Mouse (Mus musculus): ENCODE measurements around the gene Slc16a3.

Gene Slc16a3

DNA sequence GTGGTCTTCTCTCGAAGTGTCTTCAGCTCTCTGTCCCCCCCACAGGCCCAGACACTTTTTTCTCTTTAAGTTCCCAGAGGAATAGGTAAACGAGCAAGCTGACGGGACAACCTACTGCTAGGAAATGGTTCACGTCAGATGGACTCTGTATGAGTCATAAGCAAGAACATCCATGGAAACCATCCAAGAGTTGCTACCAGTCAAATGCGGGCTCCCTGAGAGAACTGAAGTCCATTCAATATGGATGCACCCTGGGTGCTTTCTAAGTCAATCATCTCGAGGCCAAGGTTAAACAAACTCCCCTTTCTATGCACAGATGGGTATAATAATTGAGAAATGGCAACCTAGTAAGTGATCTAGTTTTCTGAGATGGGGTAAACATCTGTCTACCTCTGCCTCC, 25.0 kb downstream of the Slc16a3 start:
- DNase-seq (ENCODE audit: low read depth, low spot score) = no peak

DNA sequence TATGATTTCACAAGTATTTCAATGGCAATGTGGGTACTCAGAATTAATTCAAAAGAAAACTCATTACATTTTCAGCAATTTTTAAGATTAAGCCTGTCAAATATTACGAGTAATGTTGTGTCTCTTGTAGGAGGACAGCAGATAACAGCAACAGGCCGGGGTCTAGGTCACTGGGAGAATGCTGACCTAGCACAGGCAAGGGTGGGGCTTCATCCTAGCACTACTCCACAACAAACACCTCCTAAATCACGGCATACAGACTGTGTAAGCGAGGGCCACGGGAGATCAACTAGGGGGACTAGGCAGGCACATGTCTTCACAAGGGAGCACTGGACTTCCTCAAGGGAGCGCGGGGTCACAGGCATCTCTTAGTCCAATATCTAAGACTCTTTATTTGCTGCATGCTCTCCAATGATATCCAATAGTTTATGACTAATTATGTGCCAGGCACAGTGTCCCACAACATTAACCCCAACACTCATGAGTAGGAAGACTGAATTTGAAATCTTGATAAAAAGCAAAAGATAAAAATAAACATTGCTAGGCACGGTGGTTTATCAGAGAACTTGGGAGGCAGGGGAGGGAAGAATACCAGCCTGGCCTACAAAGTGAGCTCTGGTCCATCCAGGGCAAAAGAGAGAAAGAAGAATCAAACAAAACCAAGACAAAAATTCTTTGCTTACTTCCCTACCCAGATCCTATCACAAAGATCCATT, 31.6 kb downstream of the Slc16a3 start:
- DNase-seq (ENCODE audit: low read depth, low spot score) = no peak

DNA sequence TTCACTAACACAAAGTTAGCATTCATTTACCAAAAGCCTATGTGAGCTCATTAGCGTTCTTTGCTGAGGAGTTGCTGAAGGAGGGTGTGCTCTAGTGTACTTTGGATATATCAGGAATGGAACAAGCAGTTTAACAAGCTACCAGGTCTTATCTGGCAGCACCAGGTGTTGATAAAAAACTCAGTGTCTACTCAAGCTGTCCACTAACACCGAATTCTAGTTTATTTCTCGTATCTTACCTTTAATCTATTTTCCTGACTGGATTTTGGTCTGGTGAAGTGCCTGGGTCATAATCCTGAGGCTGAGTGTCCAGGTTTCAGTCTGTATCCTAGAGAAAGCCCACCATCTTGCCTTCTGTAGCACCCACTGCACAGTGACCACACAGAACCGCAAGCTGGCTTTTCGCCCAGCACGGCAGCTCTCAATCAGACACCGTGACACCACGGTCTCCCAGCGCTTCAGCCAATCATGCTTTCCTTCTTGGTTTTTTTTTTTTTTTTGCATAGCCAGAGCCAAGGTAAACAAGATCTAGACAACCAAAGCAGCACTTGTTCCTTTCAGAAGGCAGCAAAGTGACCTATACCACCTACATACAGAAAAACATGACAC, 32.3 kb downstream of the Slc16a3 start:
- no peak for DNase-seq (ENCODE audit: low read depth, low spot score)

DNA sequence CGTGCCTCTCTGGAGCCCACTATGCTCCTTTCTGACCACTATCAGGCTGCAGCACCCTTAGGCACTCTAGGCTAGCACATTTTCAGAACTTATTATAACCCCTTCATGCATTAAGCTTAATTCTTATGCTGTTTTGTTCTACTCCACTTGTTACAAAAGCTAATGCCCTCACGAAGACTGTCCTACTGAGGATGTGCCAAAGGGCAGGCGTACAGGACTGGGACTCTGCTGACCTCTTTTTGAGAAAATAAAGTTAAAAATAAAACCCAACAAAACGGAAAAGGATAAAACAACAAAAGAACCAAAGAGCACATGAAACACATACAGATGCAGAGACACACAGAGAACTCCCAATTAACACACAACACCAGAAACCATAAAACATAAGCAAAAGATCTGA, 33.4 kb downstream of the Slc16a3 start:
- DNase-seq (ENCODE audit: low read depth, low spot score) = no peak

DNA sequence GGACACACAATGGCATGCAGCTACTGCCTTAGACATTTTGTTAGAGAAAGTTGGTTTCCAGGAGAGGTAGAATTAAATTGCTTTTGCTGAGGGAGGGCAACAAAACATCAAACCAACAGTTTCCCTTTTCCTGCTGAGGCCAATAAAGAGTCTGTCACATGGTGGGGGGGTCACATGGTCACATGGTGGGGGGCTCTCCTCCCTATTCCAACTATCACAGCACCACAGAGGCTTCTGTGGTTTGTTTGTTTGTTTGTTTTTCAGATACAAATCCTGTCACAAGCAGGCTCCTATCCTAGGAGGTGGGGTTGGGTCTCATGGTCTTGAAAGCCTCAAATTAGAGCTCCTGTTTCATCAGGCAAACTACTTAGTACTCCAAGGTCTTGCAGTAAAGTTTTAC, 34.2 kb downstream of the Slc16a3 start:
- DNase-seq (ENCODE audit: low read depth, low spot score) = no peak

DNA sequence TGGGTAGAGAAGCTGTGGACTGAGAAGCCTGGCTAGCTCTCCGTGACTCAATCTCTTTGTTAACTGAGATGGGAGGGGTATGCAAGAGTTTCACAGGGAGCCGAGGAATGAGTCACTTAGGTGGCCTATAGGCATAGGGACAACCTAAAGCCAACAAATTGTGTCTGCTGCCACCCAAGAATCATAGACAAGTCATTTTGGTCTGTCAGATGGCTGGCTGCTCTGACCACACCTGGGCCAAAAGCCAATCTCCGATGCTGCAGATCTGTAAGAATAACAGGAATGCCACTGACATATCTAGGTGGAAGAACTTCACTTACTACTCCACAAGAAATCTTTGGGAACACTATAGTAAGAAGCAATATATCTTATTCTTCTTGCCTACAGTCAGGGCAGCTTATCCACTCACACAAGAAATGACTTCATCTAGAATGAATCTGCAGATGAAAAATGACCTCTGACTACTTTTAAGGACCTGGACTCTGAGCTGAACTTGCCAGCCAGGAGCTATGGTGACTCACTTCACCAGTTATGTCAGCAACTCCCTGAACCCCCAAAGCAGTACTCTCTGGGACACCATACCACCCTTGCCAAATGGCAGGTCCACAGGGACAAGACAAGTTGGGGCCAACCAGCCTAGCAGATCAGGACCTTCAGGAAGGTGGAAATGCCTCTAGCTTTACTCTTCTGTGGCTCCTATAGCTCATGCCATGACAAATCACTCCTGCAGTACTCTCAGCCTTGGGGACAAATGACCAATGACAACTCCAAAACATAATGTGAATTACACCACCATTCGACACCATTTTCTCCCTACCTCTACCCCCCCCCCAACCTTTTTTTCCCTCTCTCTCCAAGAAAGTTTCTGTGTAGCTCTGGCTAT, 36.4 kb downstream of the Slc16a3 start:
- DNase-seq (ENCODE audit: low read depth, low spot score) = no peak

DNA sequence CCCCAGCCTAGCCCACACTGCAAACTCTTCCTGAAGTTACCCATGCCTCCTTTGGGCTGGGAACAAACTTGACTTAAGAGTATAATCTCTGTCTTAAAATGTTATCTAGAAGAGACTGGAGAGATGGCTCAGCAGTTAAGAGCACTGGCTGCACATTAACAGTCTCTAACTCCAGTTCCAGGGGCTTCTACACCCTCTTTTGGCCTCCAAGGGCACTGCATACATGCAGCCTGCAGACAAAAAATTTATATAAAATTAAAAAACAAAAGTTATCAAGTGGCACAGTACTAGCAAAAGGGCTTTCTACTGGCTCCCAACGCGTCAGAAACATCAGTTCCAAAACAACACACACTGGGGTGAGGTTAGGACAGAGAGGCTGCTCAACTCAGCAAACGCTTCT, 39.3 kb downstream of the Slc16a3 start:
- DNase-seq (ENCODE audit: low read depth, low spot score) = no peak

DNA sequence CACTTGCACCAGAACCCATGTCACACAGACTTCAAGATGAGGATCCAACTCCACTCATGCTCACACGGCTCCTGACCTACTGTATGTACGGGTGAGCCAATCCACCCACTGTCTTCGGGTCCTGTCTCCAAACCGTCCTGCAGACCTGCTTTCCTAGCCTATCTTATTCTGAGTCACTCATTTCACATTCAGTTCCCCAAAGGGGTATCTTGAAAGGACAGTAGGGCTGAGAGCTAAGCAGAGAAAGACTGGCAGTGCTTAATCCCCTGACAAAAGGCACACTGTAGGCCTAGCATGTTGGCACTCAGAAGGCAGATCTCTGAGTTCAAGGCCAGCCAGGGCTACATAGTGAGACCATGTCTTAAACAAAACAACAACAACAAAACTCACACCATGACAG, 40.1 kb downstream of the Slc16a3 start:
- no peak for DNase-seq (ENCODE audit: low read depth, low spot score)

DNA sequence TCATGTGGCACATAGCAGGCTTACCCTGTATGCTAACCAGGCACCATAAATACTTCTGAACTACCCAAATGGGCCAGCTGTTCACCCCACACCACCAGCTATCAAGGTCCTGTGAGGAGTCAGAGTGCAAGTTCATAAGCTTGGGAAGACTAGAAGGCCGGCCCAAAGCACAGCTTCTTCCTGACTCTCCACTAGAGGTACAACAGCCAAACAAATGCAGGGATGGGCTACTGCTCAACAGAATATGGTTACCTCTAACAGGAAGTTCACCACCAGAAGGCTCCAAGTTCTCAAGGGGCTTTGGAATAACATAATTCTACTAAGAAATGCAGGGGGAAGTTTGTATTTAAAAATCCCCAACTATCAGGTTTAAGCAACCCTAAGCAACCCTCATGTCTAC, 41.2 kb downstream of the Slc16a3 start:
- no peak for DNase-seq (ENCODE audit: low read depth, low spot score)

DNA sequence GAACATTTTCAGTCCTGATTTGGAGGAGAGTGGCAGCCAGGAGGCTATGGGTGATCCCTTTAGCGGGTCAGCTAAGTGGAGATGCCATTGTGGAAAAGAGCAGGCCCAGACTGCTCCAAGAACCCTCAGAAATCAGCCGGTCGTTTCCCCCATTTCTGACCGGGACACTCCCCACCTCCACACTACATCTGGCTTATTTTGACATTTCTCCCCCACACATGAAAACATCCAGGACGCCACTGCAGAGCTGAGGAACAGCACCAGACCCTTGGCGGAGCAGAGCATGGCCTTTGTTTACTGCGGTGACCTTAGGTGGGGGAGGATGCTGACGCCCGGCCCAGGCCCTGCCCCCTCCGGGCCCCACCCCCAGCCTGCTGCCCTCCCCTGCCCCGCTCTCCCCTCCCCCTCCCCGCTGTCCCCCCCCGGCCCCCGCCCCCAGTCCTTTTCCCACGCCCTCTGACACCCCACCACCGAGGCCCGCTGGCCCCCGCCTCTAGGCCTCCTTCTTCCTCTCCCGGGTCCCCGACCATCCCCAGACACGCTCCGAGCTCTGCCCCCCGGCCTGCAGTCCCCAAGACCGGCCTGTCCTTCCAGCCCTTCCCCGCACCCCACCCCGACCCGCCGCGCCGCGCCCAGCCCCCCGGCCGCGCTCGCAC, 42.0 kb downstream of the Slc16a3 start:
- peak; percentile 66 for DNase-seq (ENCODE audit: low read depth, low spot score)

DNA sequence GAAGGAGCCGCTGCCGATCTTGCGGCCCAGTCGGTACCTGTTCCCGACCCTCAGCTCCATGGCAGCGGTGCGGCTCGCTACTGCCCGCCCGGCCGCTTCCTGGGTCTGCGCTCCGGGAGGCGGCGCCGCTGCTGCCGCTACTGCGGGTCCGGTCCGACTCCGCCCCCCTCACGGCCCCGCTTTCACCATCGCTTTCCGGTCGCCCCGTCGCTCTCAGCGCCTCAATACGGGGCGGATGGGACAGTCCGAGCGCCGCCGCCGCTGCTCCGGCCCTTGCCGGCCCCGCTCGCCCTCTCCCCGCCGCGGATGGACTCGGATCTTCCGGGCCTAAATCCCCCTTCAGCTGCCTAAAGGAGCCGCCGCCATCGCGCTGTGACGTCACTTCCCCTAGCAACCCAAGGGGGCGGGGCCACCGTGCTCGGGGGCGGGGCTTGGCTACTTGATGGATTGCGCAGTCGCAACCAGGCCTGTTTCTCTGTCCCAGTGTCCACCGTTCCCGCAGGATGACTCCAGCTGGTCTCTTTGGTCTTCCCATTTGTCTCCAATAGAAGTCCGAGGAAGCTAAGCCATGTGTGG, 42.8 kb downstream of the Slc16a3 start, which contains the start of gene Csnk1d:
Gene Csnk1d (minus strand): TSS at position 380 of the 576 bp plus-strand sequence.
- peak; percentile 91 for DNase-seq (ENCODE audit: low read depth, low spot score)

DNA sequence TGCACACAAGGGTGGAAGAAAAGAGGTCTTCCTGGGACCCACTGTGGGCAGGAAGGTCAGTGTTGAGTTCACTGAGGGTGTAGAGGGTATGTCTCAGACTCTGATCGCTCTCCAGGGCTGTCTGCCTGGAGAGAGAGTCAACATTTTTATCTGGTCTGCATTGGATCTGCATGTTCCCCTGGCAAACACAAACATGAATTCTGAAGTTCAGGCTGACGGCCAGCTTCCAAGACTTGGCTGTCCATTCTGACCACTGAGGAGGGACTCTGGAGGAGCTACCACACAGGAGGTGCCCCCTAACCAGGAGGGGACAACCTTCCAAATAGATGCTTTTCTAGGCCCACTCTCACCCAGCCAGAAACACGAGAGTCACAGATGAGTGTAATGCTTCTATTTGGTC, 43.5 kb downstream of the Slc16a3 start:
- DNase-seq (ENCODE audit: low read depth, low spot score) = no peak

DNA sequence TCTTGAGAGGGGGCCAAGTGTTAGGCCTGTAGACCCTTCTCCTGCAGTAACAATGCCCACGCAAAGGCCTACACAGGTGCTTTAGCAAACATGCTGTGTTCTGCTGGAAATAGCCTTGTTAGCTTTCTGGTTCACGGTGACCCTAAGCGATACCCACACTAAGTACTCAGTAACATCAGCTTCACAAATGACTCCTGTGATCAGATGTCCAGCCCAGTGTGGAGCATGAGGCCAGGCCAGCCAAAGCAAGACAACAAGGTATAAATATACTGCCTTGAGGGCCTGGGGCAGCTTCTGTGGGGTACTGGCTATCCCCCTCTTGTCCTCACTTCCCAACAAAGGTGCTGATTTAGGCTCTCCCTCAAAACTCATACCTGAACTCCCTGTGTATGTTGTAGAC, 44.8 kb downstream of the Slc16a3 start:
- DNase-seq (ENCODE audit: low read depth, low spot score) = no peak

DNA sequence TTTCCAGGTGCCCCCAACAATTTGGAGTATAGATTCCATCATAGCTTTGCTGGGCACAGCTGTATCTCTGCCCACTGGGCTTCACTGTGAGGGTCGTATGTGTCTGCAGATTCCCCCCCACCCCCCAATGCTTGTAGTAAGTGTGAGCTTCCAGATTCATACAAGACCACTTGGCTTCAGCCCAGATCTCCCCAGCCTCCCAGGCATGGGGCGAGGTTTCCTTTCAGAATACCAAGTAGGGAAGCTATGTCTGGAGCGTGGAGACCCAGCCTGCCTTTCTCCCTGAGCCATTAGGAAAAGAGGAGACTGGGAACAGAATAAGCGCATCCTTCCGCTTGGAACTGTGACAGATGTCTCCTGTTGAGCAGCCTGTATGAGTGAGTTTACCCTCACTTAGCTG, 45.3 kb downstream of the Slc16a3 start:
- DNase-seq (ENCODE audit: low read depth, low spot score) = no peak

DNA sequence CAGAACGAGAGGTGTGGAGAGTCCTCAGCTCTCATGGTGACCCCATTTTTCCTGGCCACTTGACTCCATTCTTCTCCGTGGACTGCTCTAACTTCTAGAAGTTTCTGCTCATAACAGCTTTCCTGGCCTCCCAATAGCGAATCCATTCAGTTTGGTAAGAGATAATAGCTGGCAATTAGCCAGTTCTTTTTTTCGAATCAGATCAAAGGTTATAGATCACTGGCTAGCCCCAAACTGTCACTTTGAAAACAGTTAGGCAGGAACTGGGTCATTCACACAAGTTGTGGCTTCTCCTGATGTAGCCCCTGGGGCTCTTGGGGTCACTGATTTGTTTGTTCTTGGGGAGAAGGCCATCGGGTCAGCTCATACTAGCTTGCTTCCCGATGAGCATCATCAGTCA, 46.5 kb downstream of the Slc16a3 start:
- DNase-seq (ENCODE audit: low read depth, low spot score) = no peak

DNA sequence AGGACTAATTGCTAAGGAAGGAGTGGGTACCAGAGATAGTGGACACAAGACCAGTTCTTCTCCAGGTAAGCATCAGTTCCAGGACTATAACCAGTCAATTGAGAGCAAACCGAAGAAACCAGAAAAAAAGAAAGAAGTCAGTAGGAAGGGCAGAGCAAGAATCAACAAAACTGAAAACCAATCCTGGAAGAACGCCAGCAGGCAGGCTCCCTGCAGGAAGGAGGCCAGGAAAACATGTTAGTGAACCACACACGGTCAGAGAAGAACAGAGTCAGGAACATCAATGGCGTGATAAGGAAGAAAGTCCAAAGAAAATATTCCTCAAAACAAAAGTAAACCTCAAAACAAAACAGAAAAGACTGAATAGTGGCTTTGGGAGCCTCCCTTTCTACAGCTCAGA, 53.7 kb downstream of the Slc16a3 start:
- DNase-seq (ENCODE audit: low read depth, low spot score) = no peak

DNA sequence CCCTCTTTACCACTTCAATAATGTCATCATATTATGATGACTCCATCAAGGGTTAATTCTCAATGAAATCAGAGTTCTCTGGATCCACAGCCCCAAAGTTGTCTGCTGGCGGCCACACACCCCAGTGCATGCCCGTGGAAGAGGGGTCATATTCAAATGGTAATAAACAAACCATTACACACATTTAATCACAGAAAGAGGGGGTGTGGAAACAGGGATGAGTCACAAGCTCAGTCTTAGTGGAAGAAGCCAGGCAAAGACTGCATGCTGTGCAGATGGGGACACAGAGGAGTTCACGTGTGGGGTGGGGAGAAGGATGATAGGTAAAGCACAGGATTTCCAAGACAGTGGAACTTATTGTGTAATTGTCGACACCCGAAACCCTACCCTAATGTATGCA, 56.0 kb downstream of the Slc16a3 start:
- peak; percentile 30 for DNase-seq (ENCODE audit: low read depth, low spot score)

DNA sequence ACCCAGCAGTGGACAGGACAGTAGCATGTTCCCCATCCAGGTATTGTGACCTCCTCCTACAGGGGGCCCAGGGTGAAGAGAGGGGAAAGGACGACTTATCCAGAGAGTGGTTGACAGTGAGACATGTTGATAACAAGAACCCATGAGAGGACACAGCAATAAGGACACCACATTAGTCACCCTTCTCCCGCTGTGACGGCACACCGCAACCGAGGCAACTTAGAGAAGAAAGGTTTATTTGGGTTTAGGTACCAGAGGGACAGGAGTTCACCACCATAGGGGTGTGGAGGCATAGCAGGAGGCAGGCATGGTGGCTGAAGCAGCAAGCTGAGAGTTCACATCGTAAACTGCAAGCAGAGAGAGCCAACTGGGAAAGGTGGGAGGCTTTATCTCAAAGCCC, 57.9 kb downstream of the Slc16a3 start:
- DNase-seq (ENCODE audit: low read depth, low spot score) = no peak

DNA sequence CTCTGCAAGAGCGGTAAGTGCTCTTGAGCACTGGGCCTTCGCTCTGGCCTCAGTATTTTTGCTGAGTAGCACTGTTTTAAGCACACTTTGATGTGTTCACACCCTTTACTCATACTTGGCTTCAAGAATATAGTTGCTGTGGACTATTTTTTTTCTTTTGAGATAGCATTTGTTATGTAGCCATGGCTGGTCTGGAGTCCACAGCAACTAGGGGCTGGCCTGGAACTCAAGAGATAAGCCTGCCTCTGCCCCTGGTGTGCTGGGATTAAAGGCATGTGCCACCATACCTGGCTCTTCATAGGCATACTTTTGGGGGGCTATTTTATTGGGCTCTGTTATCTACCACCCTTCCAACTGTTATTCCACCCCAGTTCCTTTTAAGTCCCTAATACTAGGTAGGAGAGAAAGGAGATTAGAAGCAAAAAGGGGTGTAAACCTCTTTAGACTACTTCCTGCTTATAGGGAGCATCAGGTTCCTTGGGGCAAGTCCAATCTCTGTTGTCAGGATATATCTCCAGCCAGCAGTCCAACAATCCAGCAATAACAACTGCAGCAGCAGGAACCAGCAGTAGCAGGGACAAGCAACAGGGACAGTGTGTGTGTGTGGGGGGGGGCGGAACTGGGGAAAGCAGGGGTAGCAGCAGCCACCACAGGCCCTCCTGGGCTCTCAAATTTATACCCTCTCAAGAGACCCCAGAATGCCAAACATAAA, 61.9 kb downstream of the Slc16a3 start:
- DNase-seq (ENCODE audit: low read depth, low spot score) = no peak

Data from R1 (cell line).